Mouse (Mus musculus) spleen, embryonic (tissue): Measurements from ENCODE around the gene Galnt18.

Experiments used
- CTCF ChIA-PET: fragments of 350-600 bp; sonication (Branson Sonifier 250); formaldehyde crosslinking; loops from one replicate; lab custom pipeline; 2022; lab: Charles Lee

The Galnt18 gene

GRCm38 (mm10) chr7:111563316-111564110 is 216.3 kb downstream of the Galnt18 start:
- CTCF ChIA-PET = no interaction called here

GRCm38 (mm10) chr7:111560097-111560496 is 219.7 kb downstream of the Galnt18 start:
- CTCF ChIA-PET = no interaction called here

- CTCF ChIA-PET = no interaction called here
These were observed 220.8 kb downstream of the Galnt18 start for GRCm38 (mm10) chr7:111559011-111559410.

GRCm38 (mm10) chr7:111550987-111551386 is 228.8 kb downstream of the Galnt18 start:
- CTCF ChIA-PET = no interaction called here

- CTCF ChIA-PET = no interaction called here
These were observed 232.7 kb downstream of the Galnt18 start for GRCm38 (mm10) chr7:111547069-111547468.

GRCm38 (mm10) chr7:111545614-111546013 is 234.2 kb downstream of the Galnt18 start:
- CTCF ChIA-PET = no interaction called here

GRCm38 (mm10) chr7:111537946-111538345 is 241.8 kb downstream of the Galnt18 start:
- CTCF ChIA-PET = no interaction called here

- CTCF ChIA-PET = no interaction called here
These were observed 244.9 kb downstream of the Galnt18 start for GRCm38 (mm10) chr7:111534826-111535405.

GRCm38 (mm10) chr7:111528961-111529643 is 250.7 kb downstream of the Galnt18 start:
- CTCF ChIA-PET = no interaction called here

- CTCF ChIA-PET = no interaction called here
These were observed 251.3 kb downstream of the Galnt18 start for GRCm38 (mm10) chr7:111528462-111528861.

- CTCF ChIA-PET = no interaction called here
These were observed 258.9 kb downstream of the Galnt18 start for GRCm38 (mm10) chr7:111520881-111521280.

- CTCF ChIA-PET = no interaction called here
These were observed 261.1 kb downstream of the Galnt18 start for GRCm38 (mm10) chr7:111518581-111519242.

GRCm38 (mm10) chr7:111516882-111517281 is 262.9 kb downstream of the Galnt18 start:
- CTCF ChIA-PET = no interaction called here

GRCm38 (mm10) chr7:111515471-111515870 is 264.3 kb downstream of the Galnt18 start:
- CTCF ChIA-PET = no interaction called here

- CTCF ChIA-PET = no interaction called here
These were observed 270.5 kb downstream of the Galnt18 start for GRCm38 (mm10) chr7:111509167-111509854.

GRCm38 (mm10) chr7:111500616-111501015 is 279.2 kb downstream of the Galnt18 start:
- CTCF ChIA-PET = no interaction called here

- CTCF ChIA-PET = no interaction called here
These were observed 280.5 kb downstream of the Galnt18 start for GRCm38 (mm10) chr7:111499255-111499790.

- CTCF ChIA-PET = no interaction called here
These were observed 282.6 kb downstream of the Galnt18 start for GRCm38 (mm10) chr7:111497191-111497590.

GRCm38 (mm10) chr7:111492242-111492949 is 287.4 kb downstream of the Galnt18 start:
- CTCF ChIA-PET = interaction anchor here (0.6 kb wide), 1 partner anchor 45 kb away, joined by 5 read pairs; no protein-coding TSS in a partner anchor

GRCm38 (mm10) chr7:111491566-111491965 is 288.2 kb downstream of the Galnt18 start:
- CTCF ChIA-PET = interaction anchor here (0.6 kb wide), 1 partner anchor 45 kb away, joined by 5 read pairs; no protein-coding TSS in a partner anchor
